Mouse (Mus musculus) heart, adult 18-20 months (tissue): ENCODE results near the gene Cd300lg. TPM values are rescaled to one million over a fixed set of nuclear protein-coding genes. Genes with fewer than 3 reads are reported as not detected.

ENCODE experiments used
- DNase-seq, 2 experiments: peaks; one replicate each; pipeline ENCODE4 v3.0.0; 2021 to 2022; ENCODE audit warnings: mixed read lengths in 1 of 2
- total RNA-seq, 2 experiments: library from RNA; stranded (reverse); gene quantifications; 2 replicates each; pipeline ENCODE4 v1.2.3; 2021

The Cd300lg gene
- total RNA-seq, 2 experiments from 2014 or later = 49.0 to 52.9 TPM

- no peak for DNase-seq
These were observed 15.2 kb upstream of the Cd300lg start for GRCm38 (mm10) chr11:102025991-102026660.

- peak; percentile 75 for DNase-seq
These were observed 14.5 kb upstream of the Cd300lg start for GRCm38 (mm10) chr11:102026694-102027360.

GRCm38 (mm10) chr11:102027361-102028017 is 13.8 kb upstream of the Cd300lg start:
- no peak for DNase-seq

- DNase-seq = no peak
These were observed 13.1 kb upstream of the Cd300lg start, which contains the start of gene Mpp3 for GRCm38 (mm10) chr11:102028087-102028816. TSS of gene Mpp3 (minus strand) at chr11:102028461.

GRCm38 (mm10) chr11:102029304-102029703 is 12.0 kb upstream of the Cd300lg start:
- no peak for DNase-seq

- DNase-seq = no peak
These were observed 11.3 kb upstream of the Cd300lg start for GRCm38 (mm10) chr11:102029966-102030365.

GRCm38 (mm10) chr11:102031149-102031548 is 10.2 kb upstream of the Cd300lg start:
- no peak for DNase-seq

GRCm38 (mm10) chr11:102033055-102033591 is 8.2 kb upstream of the Cd300lg start:
- DNase-seq = no peak

GRCm38 (mm10) chr11:102034887-102035286 is 6.4 kb upstream of the Cd300lg start:
- no peak for DNase-seq

GRCm38 (mm10) chr11:102035456-102035960 is 5.8 kb upstream of the Cd300lg start:
- DNase-seq = no peak

GRCm38 (mm10) chr11:102036336-102036735 is 5.0 kb upstream of the Cd300lg start:
- DNase-seq = no peak

- DNase-seq = no peak
These were observed 3.5 kb upstream of the Cd300lg start for GRCm38 (mm10) chr11:102037789-102038188.

GRCm38 (mm10) chr11:102039487-102040137 is 1.7 kb upstream of the Cd300lg start:
- peak; percentile 40 to 47 for DNase-seq

GRCm38 (mm10) chr11:102040138-102040524 is 1.2 kb upstream of the Cd300lg start:
- DNase-seq = peak; percentile 94 to 96

- no peak for DNase-seq
These were observed 663 bp upstream of the Cd300lg start for GRCm38 (mm10) chr11:102040646-102041045.

GRCm38 (mm10) chr11:102042971-102043370 is 1.7 kb downstream of the Cd300lg start:
- no peak for DNase-seq

- DNase-seq = no peak
These were observed 2.1 kb downstream of the Cd300lg start for GRCm38 (mm10) chr11:102043381-102043780.

GRCm38 (mm10) chr11:102044691-102045212 is 3.4 kb downstream of the Cd300lg start:
- DNase-seq = peak in 1 of 2 experiments; percentile 47

GRCm38 (mm10) chr11:102046607-102047006 is 5.3 kb downstream of the Cd300lg start:
- no peak for DNase-seq

- DNase-seq = peak; percentile 50 to 81
These were observed 8.7 kb downstream of the Cd300lg start for GRCm38 (mm10) chr11:102049875-102050482.

GRCm38 (mm10) chr11:102051541-102051940 is 10.2 kb downstream of the Cd300lg start:
- DNase-seq = peak; percentile 83 to 92
